Mouse (Mus musculus): ENCODE measurements around the gene Tecta. TPM values are rescaled to one million over a fixed set of nuclear protein-coding genes. Genes with fewer than 3 reads are reported as not detected.

Tecta gene
- total and polyA plus RNA-seq, 3 experiments = 0.11 TPM; not detected in 2

DNA sequence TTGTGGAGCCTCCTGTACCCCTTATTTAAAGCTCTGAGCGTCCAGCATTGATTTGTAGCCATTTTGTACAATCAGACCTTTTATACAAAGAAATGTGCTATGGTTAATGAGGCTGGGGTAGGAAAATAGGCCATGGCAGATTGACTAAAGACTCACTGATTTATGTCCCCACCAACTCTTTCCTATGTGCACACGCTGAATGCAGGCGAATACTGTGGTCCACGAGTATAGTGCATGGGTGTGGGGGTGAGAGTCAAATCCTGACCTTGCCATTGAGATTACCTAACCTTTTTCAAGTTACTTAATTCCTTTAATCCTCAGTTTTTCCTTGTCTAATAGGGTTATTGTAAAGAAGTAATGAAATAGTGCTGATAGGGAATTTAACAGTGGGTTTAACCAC is 42.1 kb downstream of the Tecta start:
- Histone ChIP-seq H3K9me3 (replicated peaks) (no peaks in the 10 kb centered on the region), H3K4me3 (ENCODE audit: low read depth, low read length) (no peak overlapping the region), H3K27me3 (ENCODE audit: insufficient read depth, low read length) (peaks cover 3% of the 10 kb centered on the region; the same call in 1 of the 2 replicates), H3K36me3 (replicated peaks) (no peaks in the 10 kb centered on the region), H3K4me1 (ENCODE audit: insufficient read depth, low read depth, low read length) (peaks cover 3% of the 10 kb centered on the region; the same call in 1 of the 2 replicates)
- TF ChIP-seq GATA1 (IDR thresholded peaks at IDR 0.05; ENCODE audit: borderline replicate concordance, low read length) = no peak
- no peak for TF ChIP-seq TAL1 (conservative IDR thresholded peaks at IDR 0.05; ENCODE audit: low read depth, low read length)
- no peak for TF ChIP-seq GATA2 (IDR thresholded peaks at IDR 0.05; ENCODE audit: borderline replicate concordance, low read depth, low read length)
- TF ChIP-seq POLR2AphosphoS5 (IDR thresholded peaks at IDR 0.05; ENCODE audit: insufficient replicate concordance, low read depth, low read length) = no peak
- no peak for TF ChIP-seq CTCF (IDR thresholded peaks at IDR 0.05; ENCODE audit: low read depth, low read length)
- ATAC-seq (ENCODE audit: extremely low read depth, insufficient number of reproducible peaks, low FRiP score, poor library complexity, severe bottlenecking) = no peak
- DNase-seq (ENCODE audit: low spot score) = no peak

- Histone ChIP-seq H3K4me1 (ENCODE audit: insufficient read depth, low read depth, low read length) (peaks cover 19% of the 10 kb centered on the region), H3K9me3 (replicated peaks) (no peaks in the 10 kb centered on the region), H3K4me3 (ENCODE audit: low read depth, low read length) (no peak overlapping the region), H3K36me3 (replicated peaks) (no peaks in the 10 kb centered on the region), H3K27me3 (ENCODE audit: insufficient read depth, low read length) (peaks cover 3% of the 10 kb centered on the region; the same call in 1 of the 2 replicates)
- ATAC-seq (ENCODE audit: extremely low read depth, insufficient number of reproducible peaks, low FRiP score, poor library complexity, severe bottlenecking) = no peak
- no peak for DNase-seq (ENCODE audit: low spot score)
- no peak for TF ChIP-seq TAL1 (conservative IDR thresholded peaks at IDR 0.05; ENCODE audit: low read depth, low read length)
- no peak for TF ChIP-seq GATA1 (IDR thresholded peaks at IDR 0.05; ENCODE audit: borderline replicate concordance, low read length)
- TF ChIP-seq CTCF (IDR thresholded peaks at IDR 0.05; ENCODE audit: low read depth, low read length) = no peak
- TF ChIP-seq POLR2AphosphoS5 (IDR thresholded peaks at IDR 0.05; ENCODE audit: insufficient replicate concordance, low read depth, low read length) = no peak
- TF ChIP-seq GATA2 (IDR thresholded peaks at IDR 0.05; ENCODE audit: borderline replicate concordance, low read depth, low read length) = no peak
Observed at GRCm38 (mm10) chr9:42354871-42355270, 44.9 kb downstream of the Tecta start.

- Histone ChIP-seq H3K9me3 (replicated peaks) (no peaks in the 10 kb centered on the region), H3K4me1 (ENCODE audit: insufficient read depth, low read depth, low read length) (peaks cover 34% of the 10 kb centered on the region), H3K27me3 (ENCODE audit: insufficient read depth, low read length) (peaks cover 3% of the 10 kb centered on the region; the same call in 1 of the 2 replicates), H3K4me3 (ENCODE audit: low read depth, low read length) (no peak overlapping the region), H3K36me3 (replicated peaks) (no peaks in the 10 kb centered on the region)
- no peak for TF ChIP-seq POLR2AphosphoS5 (IDR thresholded peaks at IDR 0.05; ENCODE audit: insufficient replicate concordance, low read depth, low read length)
- TF ChIP-seq GATA2 (IDR thresholded peaks at IDR 0.05; ENCODE audit: borderline replicate concordance, low read depth, low read length) = no peak
- TF ChIP-seq CTCF (IDR thresholded peaks at IDR 0.05; ENCODE audit: low read depth, low read length) = no peak
- TF ChIP-seq TAL1 (conservative IDR thresholded peaks at IDR 0.05; ENCODE audit: low read depth, low read length) = 0 out of 2 replicates have a peak, but pooled peaks have one; percentile 37
- no peak for TF ChIP-seq GATA1 (IDR thresholded peaks at IDR 0.05; ENCODE audit: borderline replicate concordance, low read length)
- DNase-seq (ENCODE audit: low spot score) = no peak
- no peak for ATAC-seq (ENCODE audit: extremely low read depth, insufficient number of reproducible peaks, low FRiP score, poor library complexity, severe bottlenecking)
Observed at GRCm38 (mm10) chr9:42349791-42350190, 49.9 kb downstream of the Tecta start.

DNA sequence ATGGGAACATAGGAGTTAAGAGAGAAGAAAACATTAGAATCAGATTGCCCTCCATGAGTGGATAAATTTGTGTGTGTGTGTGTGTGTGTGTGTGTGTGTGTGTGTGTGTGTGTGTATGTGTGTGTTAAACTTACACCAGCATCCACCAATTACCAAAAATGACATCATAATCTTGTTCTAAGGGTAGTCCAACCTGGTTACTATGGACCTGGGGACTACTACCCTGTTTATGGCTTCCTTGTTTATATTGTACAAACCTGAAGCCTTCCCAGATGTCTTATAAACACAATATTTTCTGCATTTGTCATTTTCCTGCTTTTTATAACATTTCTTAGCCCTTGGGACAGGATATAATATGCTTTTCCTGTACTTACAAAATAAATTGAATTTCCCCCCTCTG is 53.4 kb downstream of the Tecta start:
- Histone ChIP-seq H3K9me3 (replicated peaks) (no peaks in the 10 kb centered on the region), H3K4me3 (ENCODE audit: low read depth, low read length) (no peak overlapping the region), H3K36me3 (replicated peaks) (no peaks in the 10 kb centered on the region), H3K27me3 (ENCODE audit: insufficient read depth, low read length) (peaks cover 3% of the 10 kb centered on the region; the same call in 1 of the 2 replicates), H3K4me1 (ENCODE audit: insufficient read depth, low read depth, low read length) (peaks cover 28% of the 10 kb centered on the region)
- DNase-seq (ENCODE audit: low spot score) (no peak), ATAC-seq (ENCODE audit: extremely low read depth, insufficient number of reproducible peaks, low FRiP score, poor library complexity, severe bottlenecking) (no peak)
- TF ChIP-seq POLR2AphosphoS5 (IDR thresholded peaks at IDR 0.05; ENCODE audit: insufficient replicate concordance, low read depth, low read length) = no peak
- TF ChIP-seq CTCF (IDR thresholded peaks at IDR 0.05; ENCODE audit: low read depth, low read length) = no peak

DNA sequence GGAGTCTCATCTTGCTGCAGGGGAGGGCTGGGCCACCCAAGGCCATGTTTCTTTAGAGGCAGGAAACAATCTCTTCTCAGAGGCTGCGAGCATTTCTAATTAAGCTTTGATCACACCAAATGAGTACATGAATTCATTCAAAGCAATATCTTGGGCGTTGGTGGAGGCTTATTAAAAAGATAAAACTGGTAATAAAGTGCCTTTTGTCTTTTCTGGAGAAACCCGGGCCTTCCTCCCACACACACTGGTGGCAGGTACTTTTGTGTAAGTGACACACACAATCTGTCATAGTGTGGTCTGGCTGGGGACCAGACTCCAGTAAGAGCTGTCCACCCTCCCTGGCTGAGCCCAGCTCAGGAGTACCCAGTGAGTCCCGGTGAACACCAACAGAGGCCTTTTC is 60.6 kb downstream of the Tecta start:
- TF ChIP-seq GATA1 (IDR thresholded peaks at IDR 0.05; ENCODE audit: borderline replicate concordance, low read length) (no peak), CTCF (IDR thresholded peaks at IDR 0.05; ENCODE audit: low read depth, low read length) (no peak), POLR2AphosphoS5 (IDR thresholded peaks at IDR 0.05; ENCODE audit: insufficient replicate concordance, low read depth, low read length) (no peak), GATA2 (IDR thresholded peaks at IDR 0.05; ENCODE audit: borderline replicate concordance, low read depth, low read length) (no peak), TAL1 (conservative IDR thresholded peaks at IDR 0.05; ENCODE audit: low read depth, low read length) (no peak)
- Histone ChIP-seq H3K36me3 (replicated peaks) (no peaks in the 10 kb centered on the region), H3K27me3 (ENCODE audit: insufficient read depth, low read length) (peaks cover 2% of the 10 kb centered on the region), H3K9me3 (replicated peaks) (no peaks in the 10 kb centered on the region), H3K4me1 (ENCODE audit: insufficient read depth, low read depth, low read length) (peaks cover 7% of the 10 kb centered on the region; the same call in 1 of the 2 replicates), H3K4me3 (ENCODE audit: low read depth, low read length) (no peak overlapping the region)
- no peak for DNase-seq (ENCODE audit: low spot score)
- no peak for ATAC-seq (ENCODE audit: extremely low read depth, insufficient number of reproducible peaks, low FRiP score, poor library complexity, severe bottlenecking)

- no peak overlapping the region for H3K4me3 ChIP-seq (ENCODE audit: low read depth, low read length)
- no peaks in the 10 kb centered on the region for H3K36me3 ChIP-seq (replicated peaks)
- H3K9me3 ChIP-seq (replicated peaks) = no peaks in the 10 kb centered on the region
- DNase-seq (ENCODE audit: low spot score) (no peak), ATAC-seq (ENCODE audit: extremely low read depth, insufficient number of reproducible peaks, low FRiP score, poor library complexity, severe bottlenecking) (no peak)
- H3K4me1 ChIP-seq (ENCODE audit: insufficient read depth, low read depth, low read length) = peaks cover 7% of the 10 kb centered on the region; the same call in 1 of the 2 replicates
- TF ChIP-seq TAL1 (conservative IDR thresholded peaks at IDR 0.05; ENCODE audit: low read depth, low read length) (no peak), GATA2 (IDR thresholded peaks at IDR 0.05; ENCODE audit: borderline replicate concordance, low read depth, low read length) (no peak), POLR2AphosphoS5 (IDR thresholded peaks at IDR 0.05; ENCODE audit: insufficient replicate concordance, low read depth, low read length) (no peak)
- H3K27me3 ChIP-seq (ENCODE audit: insufficient read depth, low read length) = peaks cover 5% of the 10 kb centered on the region
Observed at GRCm38 (mm10) chr9:42337026-42337425, 62.7 kb downstream of the Tecta start.

Measured in G1E (cell line).